Mouse (Mus musculus) limb, embryonic 15.5 days (tissue): ENCODE results near the gene Thada. TPM values are rescaled to one million over a fixed set of nuclear protein-coding genes. Genes with fewer than 3 reads are reported as not detected.

ENCODE experiments used
- ATAC-seq: fragments of 200-750 bp; cut with Nextera tagmentation; 2 replicates; pipeline ENCODE4 v1.8.0; 2017; ENCODE audit warnings: low read depth, moderate TSS enrichment; ENCODE audit not compliant: insufficient number of reproducible peaks, low FRiP score, low TSS enrichment
- H3K27ac ChIP-seq: fragments of 300-500 bp; sonication (generic); 2 replicates; pipeline ENCODE4 v1.5.1; 2015; ENCODE audit warnings: moderate library complexity, mild to moderate bottlenecking, inconsistent platforms
- H3K27me3 ChIP-seq: fragments of 300-500 bp; sonication (generic); 2 replicates; pipeline ENCODE4 v1.6.1; 2015; ENCODE audit warnings: inconsistent platforms
- H3K36me3 ChIP-seq: fragments of 300-500 bp; sonication (generic); 2 replicates; pipeline ENCODE4 v1.6.1; 2015; ENCODE audit warnings: inconsistent platforms
- H3K4me1 ChIP-seq: fragments of 300-500 bp; sonication (generic); 2 replicates; pipeline ENCODE4 v1.6.1; 2015; ENCODE audit warnings: inconsistent platforms
- H3K4me2 ChIP-seq: fragments of 300-500 bp; sonication (generic); 2 replicates; pipeline ENCODE4 v1.6.1; 2015; ENCODE audit warnings: mild to moderate bottlenecking, inconsistent platforms
- H3K4me3 ChIP-seq: fragments of 300-500 bp; sonication (generic); 2 replicates; pipeline ENCODE4 v1.5.1; 2015; ENCODE audit warnings: mild to moderate bottlenecking, inconsistent platforms
- H3K9ac ChIP-seq: fragments of 300-500 bp; sonication (generic); 2 replicates; pipeline ENCODE4 v1.6.1; 2015; ENCODE audit warnings: inconsistent platforms
- H3K9me3 ChIP-seq: fragments of 300-500 bp; sonication (generic); 2 replicates; pipeline ENCODE4 v1.6.1; 2016; ENCODE audit warnings: inconsistent platforms
- WGBS: fragments of 180-500 bp; shearing (Covaris S2); methylation state at CpG from one replicate; pipeline ENCODE4 v1.1.7; 2015; 5-methylcytosine and 5-hydroxymethylcytosine counted together
- polyA plus RNA-seq: library from polyadenylated mRNA; unstranded; fragments of >200 nt; fragmentation: Nextera tagmentation; extraction: Ambion mirVana; gene quantifications from 2 replicates; pipeline ENCODE4 v1.2.1, GENCODE M21; 2015

Gene Thada
- polyA plus RNA-seq, 1 experiment from 2014 or later, result 7.2 TPM

- H3K9ac ChIP-seq, result no peak overlapping the region
Observed at GRCm38 (mm10) chr17:84365791-84366301, 100.2 kb downstream of the Thada start.

GRCm38 (mm10) chr17:84365006-84365716 lies 100.8 kb downstream of the Thada start:
- no peak overlapping the region for H3K4me2 ChIP-seq
- no peak overlapping the region for H3K4me3 ChIP-seq
- H3K9ac ChIP-seq, result no peak overlapping the region
- ATAC-seq, result no peak
- no peaks in the 10 kb centered on the region for H3K27me3 ChIP-seq
- H3K4me1 ChIP-seq, result peaks cover 58% of the 10 kb centered on the region
- peak overlapping the region; percentile 86 for H3K27ac ChIP-seq
- no peaks in the 10 kb centered on the region for H3K9me3 ChIP-seq
- no peaks in the 10 kb centered on the region for H3K36me3 ChIP-seq
- WGBS, result 33% methylated on average over 9 of the region's 9 CpGs

More at GRCm38 (mm10) chr17:84365791-84366301, 100.2 kb downstream of the Thada start:
- Histone ChIP-seq H3K27me3 (no peaks in the 10 kb centered on the region), H3K9me3 (no peaks in the 10 kb centered on the region), H3K4me3 (no peak overlapping the region), H3K27ac (peak overlapping the region; percentile 86), H3K4me2 (no peak overlapping the region), H3K4me1 (peaks cover 60% of the 10 kb centered on the region), H3K36me3 (no peaks in the 10 kb centered on the region)
- 22% methylated on average over 6 of the region's 6 CpGs for WGBS
- peak; percentile 50; the same call in 1 of the 2 replicates for ATAC-seq

- H3K9me3 ChIP-seq, result no peaks in the 10 kb centered on the region
- H3K4me2 ChIP-seq, result no peak overlapping the region
- no peak overlapping the region for H3K4me3 ChIP-seq
- WGBS, result 44% methylated on average over 2 of the region's 2 CpGs
- no peaks in the 10 kb centered on the region for H3K27me3 ChIP-seq
- H3K4me1 ChIP-seq, result peaks cover 45% of the 10 kb centered on the region
- 0 out of 2 replicates have a peak, but pooled peaks cover 2% of the 10 kb centered on the region for H3K36me3 ChIP-seq
- ATAC-seq, result no peak
- no peak overlapping the region for H3K9ac ChIP-seq
- H3K27ac ChIP-seq, result peak overlapping the region; percentile 86
Observed at GRCm38 (mm10) chr17:84363444-84363843, 102.6 kb downstream of the Thada start.

- Histone ChIP-seq H3K9me3 (no peaks in the 10 kb centered on the region), H3K4me2 (no peak overlapping the region), H3K36me3 (0 out of 2 replicates have a peak, but pooled peaks cover 2% of the 10 kb centered on the region), H3K4me1 (peaks cover 38% of the 10 kb centered on the region), H3K9ac (no peak overlapping the region), H3K27me3 (no peaks in the 10 kb centered on the region), H3K27ac (no peak overlapping the region), H3K4me3 (no peak overlapping the region)
- ATAC-seq, result no peak
- WGBS, result 75% methylated on average over 13 of the region's 13 CpGs
Observed at GRCm38 (mm10) chr17:84362581-84363286, 103.3 kb downstream of the Thada start.

- H3K4me2 ChIP-seq, result no peak overlapping the region
- ATAC-seq, result no peak
- no peak overlapping the region for H3K4me3 ChIP-seq
- no peak overlapping the region for H3K9ac ChIP-seq
- 0 out of 2 replicates have a peak, but pooled peaks cover 2% of the 10 kb centered on the region for H3K36me3 ChIP-seq
- WGBS, result 85% methylated on average over 1 of the region's 1 CpGs
- H3K27ac ChIP-seq, result no peak overlapping the region
- H3K9me3 ChIP-seq, result no peaks in the 10 kb centered on the region
- no peaks in the 10 kb centered on the region for H3K27me3 ChIP-seq
- peaks cover 34% of the 10 kb centered on the region for H3K4me1 ChIP-seq
Observed at GRCm38 (mm10) chr17:84361006-84361405, 105.0 kb downstream of the Thada start.

- WGBS, result 58% methylated on average over 7 of the region's 7 CpGs
- ATAC-seq, result no peak
- no peak overlapping the region for H3K4me3 ChIP-seq
- H3K27ac ChIP-seq, result no peak overlapping the region
- H3K27me3 ChIP-seq, result no peaks in the 10 kb centered on the region
- no peak overlapping the region for H3K9ac ChIP-seq
- 0 out of 2 replicates have a peak, but pooled peaks cover 2% of the 10 kb centered on the region for H3K36me3 ChIP-seq
- H3K4me1 ChIP-seq, result peaks cover 23% of the 10 kb centered on the region
- no peak overlapping the region for H3K4me2 ChIP-seq
- H3K9me3 ChIP-seq, result no peaks in the 10 kb centered on the region
Observed at GRCm38 (mm10) chr17:84359810-84360209, 106.2 kb downstream of the Thada start.

GRCm38 (mm10) chr17:84358951-84359644 lies 106.9 kb downstream of the Thada start:
- no peak for ATAC-seq
- 0 out of 2 replicates have a peak, but pooled peaks cover 2% of the 10 kb centered on the region for H3K36me3 ChIP-seq
- peaks cover 16% of the 10 kb centered on the region; the same call in 1 of the 2 replicates for H3K4me1 ChIP-seq
- no peak overlapping the region for H3K27ac ChIP-seq
- H3K4me2 ChIP-seq, result no peak overlapping the region
- H3K9ac ChIP-seq, result no peak overlapping the region
- no peaks in the 10 kb centered on the region for H3K9me3 ChIP-seq
- no peak overlapping the region for H3K4me3 ChIP-seq
- 89% methylated on average over 10 of the region's 10 CpGs for WGBS
- no peaks in the 10 kb centered on the region for H3K27me3 ChIP-seq

GRCm38 (mm10) chr17:84357776-84358175 lies 108.2 kb downstream of the Thada start:
- H3K9ac ChIP-seq, result no peak overlapping the region
- H3K4me3 ChIP-seq, result no peak overlapping the region
- H3K4me2 ChIP-seq, result no peak overlapping the region
- no peak for ATAC-seq
- H3K27me3 ChIP-seq, result no peaks in the 10 kb centered on the region
- peaks cover 4% of the 10 kb centered on the region; the same call in 1 of the 2 replicates for H3K4me1 ChIP-seq
- 83% methylated on average over 8 of the region's 8 CpGs for WGBS
- H3K9me3 ChIP-seq, result no peaks in the 10 kb centered on the region
- H3K36me3 ChIP-seq, result peaks cover 2% of the 10 kb centered on the region; the same call in 1 of the 2 replicates
- H3K27ac ChIP-seq, result no peak overlapping the region

GRCm38 (mm10) chr17:84356056-84356887 lies 109.7 kb downstream of the Thada start:
- Histone ChIP-seq H3K9ac (no peak overlapping the region), H3K4me2 (no peak overlapping the region), H3K27me3 (no peaks in the 10 kb centered on the region), H3K27ac (no peak overlapping the region), H3K9me3 (no peaks in the 10 kb centered on the region), H3K4me1 (0 out of 2 replicates have a peak, but pooled peaks cover 9% of the 10 kb centered on the region), H3K4me3 (no peak overlapping the region), H3K36me3 (peaks cover 2% of the 10 kb centered on the region; the same call in 1 of the 2 replicates)
- ATAC-seq, result no peak
- WGBS, result 71% methylated on average over 8 of the region's 8 CpGs

- Histone ChIP-seq H3K36me3 (peaks cover 2% of the 10 kb centered on the region; the same call in 1 of the 2 replicates), H3K4me2 (no peak overlapping the region), H3K4me3 (no peak overlapping the region), H3K27me3 (no peaks in the 10 kb centered on the region), H3K9ac (no peak overlapping the region), H3K9me3 (no peaks in the 10 kb centered on the region), H3K27ac (no peak overlapping the region), H3K4me1 (0 out of 2 replicates have a peak, but pooled peaks cover 9% of the 10 kb centered on the region)
- ATAC-seq, result no peak
- WGBS, result 95% methylated on average over 3 of the region's 3 CpGs
Observed at GRCm38 (mm10) chr17:84355006-84355405, 111.0 kb downstream of the Thada start.

- H3K9ac ChIP-seq, result no peak overlapping the region
- H3K4me2 ChIP-seq, result no peak overlapping the region
- no peaks in the 10 kb centered on the region for H3K9me3 ChIP-seq
- 82% methylated on average over 5 of the region's 5 CpGs for WGBS
- no peak for ATAC-seq
- H3K27me3 ChIP-seq, result no peaks in the 10 kb centered on the region
- H3K4me1 ChIP-seq, result 0 out of 2 replicates have a peak, but pooled peaks cover 9% of the 10 kb centered on the region
- peaks cover 3% of the 10 kb centered on the region; the same call in 1 of the 2 replicates for H3K36me3 ChIP-seq
- H3K4me3 ChIP-seq, result no peak overlapping the region
- no peak overlapping the region for H3K27ac ChIP-seq
Observed at GRCm38 (mm10) chr17:84353902-84354311, 112.1 kb downstream of the Thada start.
